Comparison of ENCODE assay signal across 28 mouse cellular contexts in the genomic region with DNA sequence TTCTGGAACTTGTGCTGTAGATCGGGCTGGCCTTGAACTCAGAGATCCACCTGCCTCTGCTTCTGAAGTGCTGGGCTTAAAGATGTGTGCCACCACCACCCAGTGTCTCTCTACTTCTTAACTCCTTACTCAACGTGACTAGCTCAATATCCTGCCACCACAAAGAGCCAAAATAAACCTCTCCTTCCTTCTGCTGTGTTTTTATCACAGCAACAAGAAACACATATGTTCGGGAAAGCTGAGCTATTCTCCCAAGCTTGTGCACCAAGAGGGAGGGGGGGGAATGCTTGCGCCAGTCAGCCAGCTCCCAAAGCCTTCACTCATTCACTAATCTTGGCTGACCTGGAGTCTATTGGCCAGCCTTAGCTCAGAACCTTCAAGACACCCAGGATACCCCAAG. TPM values are rescaled to one million over a fixed set of nuclear protein-coding genes. Genes with fewer than 3 reads are reported as not detected.
DNase-seq lines count a peak whose midpoint lies in the region; ATAC-seq lines count a peak whose summit lies in the region.
"Had no signal": no experiment of that assay in that cellular context is flagged by ENCODE, and none has a peak within 500 bp of the region (broad histone marks: within the 10 kb centered on the region; RNA-seq: fewer than 3 reads in every experiment).

No protein-coding gene starts in this region.

- 73% methylated on average over 4 of the region's 4 CpGs for WGBS in forebrain, embryonic 16.5 days
- 81% methylated on average over 4 of the region's 4 CpGs for WGBS in forebrain, embryonic 10.5 days
- WGBS in midbrain, embryonic 10.5 days = 85% methylated on average over 4 of the region's 4 CpGs
- WGBS in midbrain, embryonic 11.5 days = 87% methylated on average over 4 of the region's 4 CpGs

- no peak overlapping the region for H3K4me3 ChIP-seq in forebrain, embryonic 16.5 days (replicated peaks; ENCODE audit: low read length)
- H3K4me3 ChIP-seq in forebrain, embryonic 10.5 days = no peak overlapping the region
- H3K4me3 ChIP-seq in midbrain, embryonic 10.5 days = no peak overlapping the region
- H3K4me3 ChIP-seq in midbrain, embryonic 11.5 days (ENCODE audit: low read depth, low read length) = no peak overlapping the region
- H3K4me3 ChIP-seq: embryonic facial prominence, embryonic 12.5 days; heart, embryonic 10.5 days; liver, embryonic 13.5 days; megakaryocyte, embryonic 14.5 days; neural tube, embryonic 15.5 days had no signal

- H3K4me1 ChIP-seq in forebrain, embryonic 16.5 days (replicated peaks; ENCODE audit: control insufficient read depth, insufficient read depth, low read length) = no peaks in the 10 kb centered on the region
- peaks cover 15% of the 10 kb centered on the region for H3K4me1 ChIP-seq in forebrain, embryonic 10.5 days
- H3K4me1 ChIP-seq in midbrain, embryonic 10.5 days = peaks cover 15% of the 10 kb centered on the region
- H3K4me1 ChIP-seq in midbrain, embryonic 11.5 days (ENCODE audit: control insufficient read depth, insufficient read depth, low read length) = 0 out of 2 replicates have a peak, but pooled peaks cover 2% of the 10 kb centered on the region
- H3K4me1 ChIP-seq: liver, embryonic 13.5 days; megakaryocyte, embryonic 14.5 days; neural tube, embryonic 15.5 days had no signal

- H3K36me3 ChIP-seq in forebrain, embryonic 16.5 days (ENCODE audit: control insufficient read depth, insufficient read depth) = no peaks in the 10 kb centered on the region
- H3K36me3 ChIP-seq in forebrain, embryonic 10.5 days (replicated peaks) = no peaks in the 10 kb centered on the region
- H3K36me3 ChIP-seq in midbrain, embryonic 10.5 days = no peaks in the 10 kb centered on the region
- no peaks in the 10 kb centered on the region for H3K36me3 ChIP-seq in midbrain, embryonic 11.5 days (ENCODE audit: control insufficient read depth, insufficient read depth, low read length)
- H3K36me3 ChIP-seq: embryonic facial prominence, embryonic 12.5 days; G1E; heart, embryonic 10.5 days; liver, embryonic 13.5 days; neural tube, embryonic 15.5 days had no signal

- no peak overlapping the region for H3K27ac ChIP-seq in forebrain, embryonic 16.5 days (ENCODE audit: low read length)
- no peak overlapping the region for H3K27ac ChIP-seq in forebrain, embryonic 10.5 days
- peak overlapping the region; percentile 70 for H3K27ac ChIP-seq in midbrain, embryonic 10.5 days (replicated peaks)
- H3K27ac ChIP-seq in midbrain, embryonic 11.5 days (ENCODE audit: low read depth, low read length) = no peak overlapping the region
- H3K27ac ChIP-seq: embryonic facial prominence, embryonic 12.5 days; heart, embryonic 10.5 days; hindbrain, embryonic 14.5 days; liver, embryonic 13.5 days; neural tube, embryonic 15.5 days had no signal

- H3K9ac ChIP-seq in forebrain, embryonic 16.5 days (replicated peaks; ENCODE audit: low read depth, low read length) = no peak overlapping the region
- H3K9ac ChIP-seq in midbrain, embryonic 11.5 days (ENCODE audit: low read length) = no peak overlapping the region
- H3K9ac ChIP-seq: embryonic facial prominence, embryonic 12.5 days; hindbrain, embryonic 14.5 days; liver, embryonic 13.5 days; neural tube, embryonic 15.5 days had no signal

- ATAC-seq in forebrain, embryonic 16.5 days = peak; percentile 31; the same call in 1 of the 2 replicates
- no peak for ATAC-seq in midbrain, embryonic 11.5 days (ENCODE audit: low FRiP score)
- ATAC-seq: intestine, postnatal 0 days; lung, postnatal 0 days had no signal

- DNase-seq in forebrain, embryonic 10.5 days (ENCODE audit: extremely low spot score, low spot score) = no peak
- peak; percentile 10 to 18 for DNase-seq in layer of hippocampus, adult 8-10 months (ENCODE audit: low spot score in 2 of 2)
- no peak for DNase-seq in layer of hippocampus, adult 9-10 months (ENCODE audit: low spot score)
- DNase-seq in midbrain, embryonic 10.5 days (ENCODE audit: low spot score) = no peak
- no peak for DNase-seq in midbrain, embryonic 11.5 days (ENCODE audit: low spot score, missing footprints)
- DNase-seq in urinary bladder, postnatal 14 days (ENCODE audit: low spot score) = no peak
- DNase-seq: adrenal gland, adult 8-10 months; cerebellum, adult 11 months; cerebellum, adult 9-10 months; cerebellum, postnatal 36 days; heart, postnatal 36 days; kidney, adult 9 months; kidney, postnatal 10 days; liver, embryonic 13.5 days; lung, adult 18-20 months; midbrain, embryonic 14.5 days; retina, postnatal 1 day; right cerebral cortex, postnatal 14 days; thymus, postnatal 14 days had no signal

- no peaks in the 10 kb centered on the region for H3K9me3 ChIP-seq in forebrain, embryonic 16.5 days (ENCODE audit: control insufficient read depth, low read length)
- no peaks in the 10 kb centered on the region for H3K9me3 ChIP-seq in forebrain, embryonic 10.5 days
- no peaks in the 10 kb centered on the region for H3K9me3 ChIP-seq in midbrain, embryonic 10.5 days (replicated peaks)
- no peaks in the 10 kb centered on the region for H3K9me3 ChIP-seq in midbrain, embryonic 11.5 days (ENCODE audit: control insufficient read depth, low read length)
- H3K9me3 ChIP-seq: embryonic facial prominence, embryonic 12.5 days; G1E; heart, embryonic 10.5 days; liver, embryonic 13.5 days; megakaryocyte, embryonic 14.5 days; neural tube, embryonic 15.5 days had no signal

- no peaks in the 10 kb centered on the region for H3K27me3 ChIP-seq in forebrain, embryonic 16.5 days (replicated peaks; ENCODE audit: control insufficient read depth, insufficient read depth, low read length)
- H3K27me3 ChIP-seq in forebrain, embryonic 10.5 days (ENCODE audit: poor library complexity, severe bottlenecking) = no peaks in the 10 kb centered on the region
- no peaks in the 10 kb centered on the region for H3K27me3 ChIP-seq in midbrain, embryonic 10.5 days (ENCODE audit: low read depth, poor library complexity, severe bottlenecking)
- no peaks in the 10 kb centered on the region for H3K27me3 ChIP-seq in midbrain, embryonic 11.5 days (ENCODE audit: control insufficient read depth, insufficient read depth, low read length)
- H3K27me3 ChIP-seq: liver, embryonic 13.5 days; neural tube, embryonic 15.5 days had no signal

- no peak overlapping the region for H3K4me2 ChIP-seq in forebrain, embryonic 16.5 days (ENCODE audit: low read length)
- no peak overlapping the region for H3K4me2 ChIP-seq in midbrain, embryonic 11.5 days
- H3K4me2 ChIP-seq: embryonic facial prominence, embryonic 12.5 days; hindbrain, embryonic 14.5 days; liver, embryonic 13.5 days; neural tube, embryonic 15.5 days had no signal

RNA-seq across cellular contexts. Expression of a gene that starts 49.6 kb away (rescaled TPM):
- 70.4 and 72.7 TPM in 2 replicates for polyA plus RNA-seq in forebrain, embryonic 16.5 days (2015; fragmentation: Nextera tagmentation; extraction: Ambion mirVana)
- polyA plus RNA-seq in forebrain, embryonic 10.5 days (2016; fragmentation: Nextera tagmentation; extraction: Ambion mirVana) = 95.2 and 99.2 TPM in 2 replicates
- 100 to 1,000 TPM; 120 to 145 (median 132) TPM for total RNA-seq in layer of hippocampus, adult 8-10 months (2022)
- polyA plus RNA-seq in midbrain, embryonic 10.5 days (2016; fragmentation: Nextera tagmentation; extraction: Ambion mirVana) = 65.5 and 71.4 TPM in 2 replicates
- polyA plus RNA-seq in midbrain, embryonic 11.5 days (2014; fragmentation: Nextera tagmentation; extraction: Ambion mirVana) = 32.1 and 41.8 TPM in 2 replicates
- polyA plus RNA-seq: G1E had no signal

Comparison
In these comparisons a context has a peak if more than half of its experiments do, and no peak if none do; other contexts are left out.
1. DNase-seq: peak in layer of hippocampus, adult 8-10 months (2 of 2); none in forebrain, embryonic 10.5 days (single experiment), layer of hippocampus, adult 9-10 months (single experiment), midbrain, embryonic 10.5 days (single experiment), midbrain, embryonic 11.5 days (single experiment) and urinary bladder, postnatal 14 days (single experiment).